Mouse (Mus musculus) layer of hippocampus, adult 8-10 months (tissue): ENCODE data around the gene Mrpl9. TPM values are rescaled to one million over a fixed set of nuclear protein-coding genes. Genes with fewer than 3 reads are reported as not detected.

Experiments
- total RNA-seq, 4 experiments: library from RNA; stranded (reverse); gene quantifications; 2 replicates each; pipeline ENCODE4 v1.2.4; 2022

Gene Mrpl9
- total RNA-seq, 4 experiments from 2014 or later = 34.8 to 42.3 (median 40.2) TPM

Other genes with a start within 250 kb of the Mrpl9 start
- gene Gm5286, start 246.6 kb upstream of the Mrpl9 start, total RNA-seq = not detected
- gene Gm4778, start 179.3 kb upstream of the Mrpl9 start, total RNA-seq = not detected
- 10 to 100 TPM; 23.8 to 30.2 (median 25.9) TPM for gene Them4, start 133.2 kb upstream of the Mrpl9 start, total RNA-seq
- gene Them5, start 101.2 kb upstream of the Mrpl9 start, total RNA-seq = not detected
- under 1 TPM in 3 of 4 experiments, not detected in 1; 0.34 to 0.58 (median 0.56) TPM for gene C2cd4d, start 80.9 kb upstream of the Mrpl9 start, total RNA-seq
- gene Rorc, start 70.5 kb upstream of the Mrpl9 start, total RNA-seq = 1 to 10 TPM; 1.2 to 2.8 (median 2.1) TPM
- 1 to 10 TPM in 2 of 4 experiments, under 1 TPM in 2; 0.64 to 1.1 (median 1.0) TPM for gene Lingo4, start 44.8 kb upstream of the Mrpl9 start, total RNA-seq
- 10 to 100 TPM; 40.9 to 46.6 (median 46.0) TPM for gene Tdrkh, start 30.0 kb upstream of the Mrpl9 start, total RNA-seq
- gene Oaz3, start 597 bp downstream of the Mrpl9 start, total RNA-seq = under 1 TPM in 1 of 4 experiments, not detected in 3; 0.52 TPM
- gene Celf3, start 35.0 kb downstream of the Mrpl9 start, total RNA-seq = 100 to 1,000 TPM; 153 to 187 (median 176) TPM
- 1 to 10 TPM; 4.9 to 6.9 (median 6.0) TPM for gene Riiad1, start 37.0 kb downstream of the Mrpl9 start, total RNA-seq
- gene Snx27, start 139.4 kb downstream of the Mrpl9 start, total RNA-seq = 100 to 1,000 TPM in 2 of 4 experiments, 10 to 100 TPM in 2; 93.8 to 123 (median 108) TPM
- gene Gm10972, start 199.8 kb downstream of the Mrpl9 start, total RNA-seq = not detected
- gene Tuft1, start 215.6 kb downstream of the Mrpl9 start, total RNA-seq = 1 to 10 TPM; 2.6 to 3.9 (median 3.1) TPM